Mouse (Mus musculus): Measurements from ENCODE around the gene Lnx2. TPM values are rescaled to one million over a fixed set of nuclear protein-coding genes. Genes with fewer than 3 reads are reported as not detected.

Lnx2 gene
- polyA plus RNA-seq, 1 experiment from 2014 or later = 9.3 TPM

- H3K9me3 ChIP-seq (ENCODE audit: control insufficient read depth, low read length) = no peaks in the 10 kb centered on the region
- H3K36me3 ChIP-seq (ENCODE audit: control insufficient read depth, insufficient read depth, low read length) = no peaks in the 10 kb centered on the region
- peak overlapping the region; percentile 17; the same call in 1 of the 2 replicates for H3K4me2 ChIP-seq (replicated peaks; ENCODE audit: low read depth)
- H3K9ac ChIP-seq (ENCODE audit: low read length) = no peak overlapping the region
- H3K27ac ChIP-seq (replicated peaks) = no peak overlapping the region
- ATAC-seq (ENCODE audit: low FRiP score, low TSS enrichment) = no peak
- no peaks in the 10 kb centered on the region for H3K27me3 ChIP-seq (ENCODE audit: control insufficient read depth, insufficient read depth, low read length)
- 67% methylated on average over 29 of the region's 29 CpGs for WGBS
- no peak overlapping the region for H3K4me3 ChIP-seq (ENCODE audit: low read depth, low read length)
- H3K4me1 ChIP-seq (replicated peaks; ENCODE audit: control insufficient read depth, insufficient read depth) = peaks cover 10% of the 10 kb centered on the region
- no peak for TF ChIP-seq CTCF (IDR thresholded peaks at IDR 0.05; ENCODE audit: low read depth)
- TF ChIP-seq EP300 (optimal IDR thresholded peaks at IDR 0.05) = no peak
- DNase-seq (ENCODE audit: low spot score) = no peak
These were observed 24.7 kb downstream of the Lnx2 start for GRCm38 (mm10) chr5:147051500-147052308.

DNA sequence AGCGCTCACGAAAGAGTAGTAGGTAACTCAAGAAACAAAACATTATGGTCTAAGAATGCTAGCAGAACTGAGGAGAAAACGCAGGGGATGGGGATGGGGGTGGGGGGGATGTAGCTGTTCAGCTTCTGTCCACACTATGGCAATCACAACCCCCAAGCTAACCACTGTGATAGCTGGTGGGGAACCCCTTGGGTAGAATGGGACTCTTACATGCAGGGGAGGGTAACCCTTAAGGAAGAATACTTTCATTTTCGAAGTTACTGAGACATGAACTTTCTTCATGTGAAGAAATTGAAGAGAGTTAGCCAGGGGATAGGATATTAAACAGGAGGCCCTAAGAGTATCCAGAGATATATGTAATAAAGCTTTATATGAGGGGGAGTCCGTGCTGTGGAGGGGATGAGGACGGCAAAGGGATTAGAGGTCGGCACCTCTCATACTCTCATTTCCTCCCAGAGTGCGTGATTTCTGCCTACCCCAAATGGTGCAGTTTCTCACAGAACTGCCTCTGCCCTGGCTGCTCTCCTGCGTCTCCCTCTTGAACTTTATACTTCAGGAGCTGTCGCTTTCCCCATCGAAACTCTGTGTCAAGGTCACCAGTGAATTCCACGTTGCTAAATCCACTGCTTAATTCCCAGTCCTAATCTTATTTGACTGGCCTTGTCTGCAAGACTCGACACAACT is 25.4 kb downstream of the Lnx2 start:
- WGBS = 63% methylated on average over 13 of the region's 13 CpGs
- ATAC-seq (ENCODE audit: low FRiP score, low TSS enrichment) (no peak), DNase-seq (ENCODE audit: low spot score) (no peak)
- Histone ChIP-seq H3K9ac (ENCODE audit: low read length) (no peak overlapping the region), H3K9me3 (ENCODE audit: control insufficient read depth, low read length) (no peaks in the 10 kb centered on the region), H3K4me1 (replicated peaks; ENCODE audit: control insufficient read depth, insufficient read depth) (peaks cover 8% of the 10 kb centered on the region), H3K27ac (replicated peaks) (no peak overlapping the region), H3K4me3 (ENCODE audit: low read depth, low read length) (no peak overlapping the region), H3K36me3 (ENCODE audit: control insufficient read depth, insufficient read depth, low read length) (no peaks in the 10 kb centered on the region), H3K27me3 (ENCODE audit: control insufficient read depth, insufficient read depth, low read length) (no peaks in the 10 kb centered on the region), H3K4me2 (replicated peaks; ENCODE audit: low read depth) (0 out of 2 replicates have a peak overlapping the region, but pooled peaks have one; percentile 17)
- TF ChIP-seq CTCF (IDR thresholded peaks at IDR 0.05; ENCODE audit: low read depth) (no peak), EP300 (optimal IDR thresholded peaks at IDR 0.05) (no peak)

- Histone ChIP-seq H3K4me2 (replicated peaks; ENCODE audit: low read depth) (no peak overlapping the region), H3K27me3 (ENCODE audit: control insufficient read depth, insufficient read depth, low read length) (no peaks in the 10 kb centered on the region), H3K9ac (ENCODE audit: low read length) (no peak overlapping the region), H3K36me3 (ENCODE audit: control insufficient read depth, insufficient read depth, low read length) (no peaks in the 10 kb centered on the region), H3K4me3 (ENCODE audit: low read depth, low read length) (no peak overlapping the region), H3K27ac (replicated peaks) (no peak overlapping the region), H3K9me3 (ENCODE audit: control insufficient read depth, low read length) (no peaks in the 10 kb centered on the region), H3K4me1 (replicated peaks; ENCODE audit: control insufficient read depth, insufficient read depth) (peaks cover 10% of the 10 kb centered on the region)
- ATAC-seq (ENCODE audit: low FRiP score, low TSS enrichment) (no peak), DNase-seq (ENCODE audit: low spot score) (no peak)
- WGBS = 59% methylated on average over 19 of the region's 19 CpGs
- TF ChIP-seq CTCF (IDR thresholded peaks at IDR 0.05; ENCODE audit: low read depth) (no peak), EP300 (optimal IDR thresholded peaks at IDR 0.05) (no peak)
These were observed 26.7 kb downstream of the Lnx2 start for GRCm38 (mm10) chr5:147049544-147050209.

- TF ChIP-seq CTCF (IDR thresholded peaks at IDR 0.05; ENCODE audit: low read depth) (no peak), EP300 (optimal IDR thresholded peaks at IDR 0.05) (no peak)
- Histone ChIP-seq H3K27ac (replicated peaks) (0 out of 2 replicates have a peak overlapping the region, but pooled peaks have one; percentile 20), H3K4me1 (replicated peaks; ENCODE audit: control insufficient read depth, insufficient read depth) (peaks cover 3% of the 10 kb centered on the region; the same call in 1 of the 2 replicates), H3K9me3 (ENCODE audit: control insufficient read depth, low read length) (no peaks in the 10 kb centered on the region), H3K4me2 (replicated peaks; ENCODE audit: low read depth) (no peak overlapping the region), H3K36me3 (ENCODE audit: control insufficient read depth, insufficient read depth, low read length) (peaks cover 6% of the 10 kb centered on the region; the same call in 1 of the 2 replicates), H3K9ac (ENCODE audit: low read length) (no peak overlapping the region), H3K27me3 (ENCODE audit: control insufficient read depth, insufficient read depth, low read length) (no peaks in the 10 kb centered on the region), H3K4me3 (ENCODE audit: low read depth, low read length) (no peak overlapping the region)
- WGBS = 71% methylated on average over 11 of the region's 11 CpGs
- DNase-seq (ENCODE audit: low spot score) (no peak), ATAC-seq (ENCODE audit: low FRiP score, low TSS enrichment) (no peak)
These were observed 30.5 kb downstream of the Lnx2 start for GRCm38 (mm10) chr5:147045929-147046328.

GRCm38 (mm10) chr5:147045311-147045710 is 31.1 kb downstream of the Lnx2 start:
- Histone ChIP-seq H3K4me1 (replicated peaks; ENCODE audit: control insufficient read depth, insufficient read depth) (peaks cover 3% of the 10 kb centered on the region; the same call in 1 of the 2 replicates), H3K27ac (replicated peaks) (no peak overlapping the region), H3K27me3 (ENCODE audit: control insufficient read depth, insufficient read depth, low read length) (no peaks in the 10 kb centered on the region), H3K4me2 (replicated peaks; ENCODE audit: low read depth) (no peak overlapping the region), H3K9me3 (ENCODE audit: control insufficient read depth, low read length) (no peaks in the 10 kb centered on the region), H3K36me3 (ENCODE audit: control insufficient read depth, insufficient read depth, low read length) (peaks cover 6% of the 10 kb centered on the region; the same call in 1 of the 2 replicates), H3K4me3 (ENCODE audit: low read depth, low read length) (no peak overlapping the region), H3K9ac (ENCODE audit: low read length) (no peak overlapping the region)
- ATAC-seq (ENCODE audit: low FRiP score, low TSS enrichment) = no peak
- 64% methylated on average over 9 of the region's 11 CpGs for WGBS
- DNase-seq (ENCODE audit: low spot score) = no peak
- TF ChIP-seq EP300 (optimal IDR thresholded peaks at IDR 0.05) = no peak
- TF ChIP-seq CTCF (IDR thresholded peaks at IDR 0.05; ENCODE audit: low read depth) = no peak; the same call in 1 of the 2 replicates
